Mouse (Mus musculus): ENCODE measurements at regions not wholly inside any gene's neighbourhood (a gene's known extent, or its start where the extent isn't known, plus 50 kb on each side); places are given as distances from the start of the nearest gene placed in this dataset.

- ATAC-seq (ENCODE audit: insufficient number of reproducible peaks, insufficient read depth, low FRiP score, low read depth) = no peak
- H3K36me3 ChIP-seq (ENCODE audit: control insufficient read depth, insufficient read depth, low read length) = no peaks in the 10 kb centered on the region
- no peak overlapping the region for H3K4me2 ChIP-seq (ENCODE audit: low read length)
- no peaks in the 10 kb centered on the region for H3K4me1 ChIP-seq (ENCODE audit: control insufficient read depth in 2 of 2, insufficient read depth in 2 of 2, low read length in 2 of 2)
- no peaks in the 10 kb centered on the region for H3K9me3 ChIP-seq (ENCODE audit: control insufficient read depth, low read length)
- no peak overlapping the region for H3K27ac ChIP-seq (replicated peaks in 1 of 2; ENCODE audit: control insufficient read depth in 1 of 2, insufficient read depth in 1 of 2, low read depth in 2 of 2, low read length in 2 of 2)
- H3K27me3 ChIP-seq (ENCODE audit: control insufficient read depth, insufficient read depth, low read length) = no peaks in the 10 kb centered on the region
- no peak overlapping the region for H3K9ac ChIP-seq (ENCODE audit: low read length)
- no peak overlapping the region for H3K4me3 ChIP-seq (ENCODE audit: control insufficient read depth in 1 of 2, insufficient read depth in 1 of 2, low read depth in 1 of 2, low read length in 2 of 2)
- WGBS = 61% methylated on average over 13 of the region's 13 CpGs
These were observed 441.3 kb upstream of the 3110018I06Rik start for GRCm38 (mm10) chr12:107047059-107047531.

- no peak overlapping the region for H3K4me2 ChIP-seq (ENCODE audit: low read length)
- no peak overlapping the region for H3K4me3 ChIP-seq (ENCODE audit: control insufficient read depth in 1 of 2, insufficient read depth in 1 of 2, low read depth in 1 of 2, low read length in 2 of 2)
- H3K27me3 ChIP-seq (ENCODE audit: control insufficient read depth, insufficient read depth, low read length) = no peaks in the 10 kb centered on the region
- no peak overlapping the region for H3K9ac ChIP-seq (ENCODE audit: low read length)
- no peaks in the 10 kb centered on the region for H3K4me1 ChIP-seq (ENCODE audit: control insufficient read depth in 2 of 2, insufficient read depth in 2 of 2, low read length in 2 of 2)
- no peaks in the 10 kb centered on the region for H3K36me3 ChIP-seq (ENCODE audit: control insufficient read depth, insufficient read depth, low read length)
- ATAC-seq (ENCODE audit: insufficient number of reproducible peaks, insufficient read depth, low FRiP score, low read depth) = no peak
- no peaks in the 10 kb centered on the region for H3K9me3 ChIP-seq (ENCODE audit: control insufficient read depth, low read length)
- WGBS = 65% methylated on average over 7 of the region's 7 CpGs
- H3K27ac ChIP-seq (replicated peaks in 1 of 2; ENCODE audit: control insufficient read depth in 1 of 2, insufficient read depth in 1 of 2, low read depth in 2 of 2, low read length in 2 of 2) = no peak overlapping the region
These were observed 437.4 kb upstream of the 3110018I06Rik start for GRCm38 (mm10) chr12:107050891-107051635.

DNA sequence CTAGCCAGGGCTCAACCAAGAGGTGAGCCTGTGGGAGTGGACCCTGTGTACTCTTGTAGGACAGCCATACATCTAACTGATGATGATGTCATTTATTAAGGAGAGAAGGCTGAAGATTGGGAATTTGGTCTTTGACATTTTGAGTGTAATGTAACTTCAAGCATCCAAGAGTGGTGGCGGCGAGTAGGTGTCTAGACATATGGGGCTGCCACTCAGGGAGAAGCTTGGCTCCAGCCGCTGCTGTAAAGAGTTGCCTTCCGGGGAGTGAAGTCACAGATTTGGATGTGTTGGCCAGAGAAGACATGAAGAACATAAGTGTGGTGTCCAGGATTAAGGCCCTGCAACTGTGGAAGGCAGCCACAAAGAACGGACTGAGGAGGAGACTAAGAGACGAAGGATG lies 436.3 kb upstream of the 3110018I06Rik start:
- no peak overlapping the region for H3K27ac ChIP-seq (replicated peaks in 1 of 2; ENCODE audit: control insufficient read depth in 1 of 2, insufficient read depth in 1 of 2, low read depth in 2 of 2, low read length in 2 of 2)
- H3K4me1 ChIP-seq (ENCODE audit: control insufficient read depth in 2 of 2, insufficient read depth in 2 of 2, low read length in 2 of 2) = no peaks in the 10 kb centered on the region
- H3K4me2 ChIP-seq (ENCODE audit: low read length) = no peak overlapping the region
- H3K4me3 ChIP-seq (ENCODE audit: control insufficient read depth in 1 of 2, insufficient read depth in 1 of 2, low read depth in 1 of 2, low read length in 2 of 2) = no peak overlapping the region
- no peaks in the 10 kb centered on the region for H3K36me3 ChIP-seq (ENCODE audit: control insufficient read depth, insufficient read depth, low read length)
- WGBS = 89% methylated on average over 6 of the region's 6 CpGs
- no peak for ATAC-seq (ENCODE audit: insufficient number of reproducible peaks, insufficient read depth, low FRiP score, low read depth)
- H3K9me3 ChIP-seq (ENCODE audit: control insufficient read depth, low read length) = no peaks in the 10 kb centered on the region
- H3K27me3 ChIP-seq (ENCODE audit: control insufficient read depth, insufficient read depth, low read length) = no peaks in the 10 kb centered on the region
- H3K9ac ChIP-seq (ENCODE audit: low read length) = no peak overlapping the region

GRCm38 (mm10) chr12:107056553-107056952 lies 431.9 kb upstream of the 3110018I06Rik start:
- H3K27ac ChIP-seq (replicated peaks in 1 of 2; ENCODE audit: control insufficient read depth in 1 of 2, insufficient read depth in 1 of 2, low read depth in 2 of 2, low read length in 2 of 2) = no peak overlapping the region
- no peak overlapping the region for H3K4me3 ChIP-seq (ENCODE audit: control insufficient read depth in 1 of 2, insufficient read depth in 1 of 2, low read depth in 1 of 2, low read length in 2 of 2)
- H3K4me2 ChIP-seq (ENCODE audit: low read length) = no peak overlapping the region
- H3K9me3 ChIP-seq (ENCODE audit: control insufficient read depth, low read length) = no peaks in the 10 kb centered on the region
- WGBS = 21% methylated on average over 5 of the region's 5 CpGs
- ATAC-seq (ENCODE audit: insufficient number of reproducible peaks, insufficient read depth, low FRiP score, low read depth) = no peak; the same call in 1 of the 2 replicates
- no peaks in the 10 kb centered on the region for H3K27me3 ChIP-seq (ENCODE audit: control insufficient read depth, insufficient read depth, low read length)
- no peaks in the 10 kb centered on the region for H3K36me3 ChIP-seq (ENCODE audit: control insufficient read depth, insufficient read depth, low read length)
- no peaks in the 10 kb centered on the region for H3K4me1 ChIP-seq (ENCODE audit: control insufficient read depth in 2 of 2, insufficient read depth in 2 of 2, low read length in 2 of 2)
- H3K9ac ChIP-seq (ENCODE audit: low read length) = no peak overlapping the region

- 74% methylated on average over 3 of the region's 3 CpGs for WGBS
- Histone ChIP-seq H3K4me2 (ENCODE audit: low read length) (no peak overlapping the region), H3K4me3 (ENCODE audit: control insufficient read depth in 1 of 2, insufficient read depth in 1 of 2, low read depth in 1 of 2, low read length in 2 of 2) (no peak overlapping the region), H3K4me1 (ENCODE audit: control insufficient read depth in 2 of 2, insufficient read depth in 2 of 2, low read length in 2 of 2) (no peaks in the 10 kb centered on the region), H3K27ac (replicated peaks in 1 of 2; ENCODE audit: control insufficient read depth in 1 of 2, insufficient read depth in 1 of 2, low read depth in 2 of 2, low read length in 2 of 2) (no peak overlapping the region), H3K9ac (ENCODE audit: low read length) (no peak overlapping the region), H3K36me3 (ENCODE audit: control insufficient read depth, insufficient read depth, low read length) (no peaks in the 10 kb centered on the region), H3K27me3 (ENCODE audit: control insufficient read depth, insufficient read depth, low read length) (no peaks in the 10 kb centered on the region), H3K9me3 (ENCODE audit: control insufficient read depth, low read length) (no peaks in the 10 kb centered on the region; the same call in none of the 2 replicates)
- no peak for ATAC-seq (ENCODE audit: insufficient number of reproducible peaks, insufficient read depth, low FRiP score, low read depth)
These were observed 427.9 kb upstream of the 3110018I06Rik start for GRCm38 (mm10) chr12:107060514-107060913.

GRCm38 (mm10) chr12:107067346-107067745 lies 421.1 kb upstream of the 3110018I06Rik start:
- Histone ChIP-seq H3K4me3 (ENCODE audit: control insufficient read depth in 1 of 2, insufficient read depth in 1 of 2, low read depth in 1 of 2, low read length in 2 of 2) (no peak overlapping the region), H3K27me3 (ENCODE audit: control insufficient read depth, insufficient read depth, low read length) (no peaks in the 10 kb centered on the region), H3K9me3 (ENCODE audit: control insufficient read depth, low read length) (no peaks in the 10 kb centered on the region; the same call in 1 of the 2 replicates), H3K4me2 (ENCODE audit: low read length) (no peak overlapping the region), H3K9ac (ENCODE audit: low read length) (no peak overlapping the region), H3K36me3 (ENCODE audit: control insufficient read depth, insufficient read depth, low read length) (no peaks in the 10 kb centered on the region), H3K27ac (replicated peaks in 1 of 2; ENCODE audit: control insufficient read depth in 1 of 2, insufficient read depth in 1 of 2, low read depth in 2 of 2, low read length in 2 of 2) (no peak overlapping the region), H3K4me1 (ENCODE audit: control insufficient read depth in 2 of 2, insufficient read depth in 2 of 2, low read length in 2 of 2) (no peaks in the 10 kb centered on the region)
- ATAC-seq (ENCODE audit: insufficient number of reproducible peaks, insufficient read depth, low FRiP score, low read depth) = no peak
- WGBS = 78% methylated on average over 2 of the region's 2 CpGs

GRCm38 (mm10) chr12:107082541-107082940 lies 405.9 kb upstream of the 3110018I06Rik start:
- H3K4me2 ChIP-seq (ENCODE audit: low read length) = no peak overlapping the region
- H3K36me3 ChIP-seq (ENCODE audit: control insufficient read depth, insufficient read depth, low read length) = no peaks in the 10 kb centered on the region
- WGBS = 84% methylated on average over 10 of the region's 10 CpGs
- H3K27me3 ChIP-seq (ENCODE audit: control insufficient read depth, insufficient read depth, low read length) = no peaks in the 10 kb centered on the region; the same call in 1 of the 2 replicates
- H3K4me3 ChIP-seq (ENCODE audit: control insufficient read depth in 1 of 2, insufficient read depth in 1 of 2, low read depth in 1 of 2, low read length in 2 of 2) = no peak overlapping the region
- no peak for ATAC-seq (ENCODE audit: insufficient number of reproducible peaks, insufficient read depth, low FRiP score, low read depth)
- no peak overlapping the region for H3K27ac ChIP-seq (replicated peaks in 1 of 2; ENCODE audit: control insufficient read depth in 1 of 2, insufficient read depth in 1 of 2, low read depth in 2 of 2, low read length in 2 of 2)
- H3K9me3 ChIP-seq (ENCODE audit: control insufficient read depth, low read length) = no peaks in the 10 kb centered on the region
- H3K9ac ChIP-seq (ENCODE audit: low read length) = no peak overlapping the region
- H3K4me1 ChIP-seq (ENCODE audit: control insufficient read depth in 2 of 2, insufficient read depth in 2 of 2, low read length in 2 of 2) = no peaks in the 10 kb centered on the region
